ENCODE assay signal across 14 mouse cellular contexts in the genomic region with DNA sequence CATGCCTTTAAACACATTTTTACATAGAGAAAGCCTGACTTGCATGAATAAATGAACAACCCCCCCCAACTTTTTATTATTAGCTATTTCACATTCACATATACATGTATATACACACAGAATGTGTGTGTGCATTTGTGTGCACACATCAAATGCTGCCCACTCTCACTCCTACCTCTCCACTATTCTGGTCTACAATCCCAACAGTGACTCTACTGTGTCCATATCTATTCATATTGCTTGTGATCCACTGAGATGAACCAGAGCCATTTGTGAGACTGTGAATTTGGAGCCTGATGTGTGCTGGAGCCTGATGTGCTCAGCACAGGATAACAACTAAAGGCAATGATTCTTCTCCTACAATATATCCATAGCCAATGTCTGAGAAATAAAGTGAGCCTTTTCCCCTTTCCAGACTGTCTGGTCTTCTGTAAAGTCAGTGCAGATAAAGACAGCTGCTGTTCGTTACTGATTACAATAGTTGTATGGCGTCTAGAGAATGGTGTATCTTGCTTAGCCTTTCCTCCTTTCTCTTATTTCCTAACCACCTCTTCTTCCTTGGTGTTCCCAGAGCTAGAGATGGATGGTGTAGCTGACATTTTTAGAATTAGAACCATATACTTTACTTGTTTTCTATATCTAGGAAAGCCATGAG. TPM values are rescaled to one million over a fixed set of nuclear protein-coding genes. Genes with fewer than 3 reads are reported as not detected.
DNase-seq lines count a peak whose midpoint lies in the region; ATAC-seq and TF ChIP-seq lines count a peak whose summit lies in the region.
"Had no signal": no experiment of that assay in that cellular context is flagged by ENCODE, and none has a peak within 500 bp of the region (broad histone marks: within the 10 kb centered on the region; RNA-seq: fewer than 3 reads in every experiment).

No protein-coding gene starts in this region.

- H3K4me1 ChIP-seq in kidney, postnatal 0 days (replicated peaks; ENCODE audit: insufficient read depth, low read length), result peaks cover 7% of the 10 kb centered on the region; the same call in 1 of the 2 replicates
- peaks cover 29% of the 10 kb centered on the region for H3K4me1 ChIP-seq in G1E (ENCODE audit: insufficient read depth, low read depth, low read length)
- peaks cover 11% of the 10 kb centered on the region for H3K4me1 ChIP-seq in embryonic facial prominence, embryonic 15.5 days
- peaks cover 28% of the 10 kb centered on the region for H3K4me1 ChIP-seq in liver, embryonic 15.5 days (replicated peaks)

- no peak for DNase-seq in kidney, postnatal 0 days (ENCODE audit: low spot score)
- no peak for DNase-seq in kidney, adult 18-20 months
- DNase-seq in G1E (ENCODE audit: low spot score), result no peak
- DNase-seq in adrenal gland, adult 8-10 months, result no peak
- no peak for DNase-seq in right cerebral cortex, adult 2 months (ENCODE audit: low spot score in 2 of 2)
- DNase-seq in spleen, postnatal 4 days (ENCODE audit: low spot score in 2 of 2), result no peak
- DNase-seq: adrenal gland, postnatal 25 days; cerebellum, adult 8-10 months; gastrocnemius, postnatal 36 days; thymus, adult 18-20 months had no signal

- H3K27ac ChIP-seq in kidney, postnatal 0 days, result peak overlapping the region; percentile 89
- peak overlapping the region; percentile 53 for H3K27ac ChIP-seq in embryonic facial prominence, embryonic 15.5 days (replicated peaks)
- H3K27ac ChIP-seq in liver, embryonic 15.5 days (replicated peaks), result no peak overlapping the region
- H3K27ac ChIP-seq: neural tube, embryonic 15.5 days had no signal

- 53% methylated on average over 2 of the region's 2 CpGs for WGBS in kidney, postnatal 0 days
- 43% methylated on average over 2 of the region's 2 CpGs for WGBS in embryonic facial prominence, embryonic 15.5 days
- WGBS in liver, embryonic 15.5 days (ENCODE audit: insufficient replicate concordance), result 19% methylated on average over 2 of the region's 2 CpGs

- ATAC-seq in kidney, postnatal 0 days (replicated peaks; ENCODE audit: low FRiP score, low read depth), result no peak
- peak; percentile 45 for ATAC-seq in G1E (ENCODE audit: extremely low read depth, insufficient number of reproducible peaks, low FRiP score, poor library complexity, severe bottlenecking)
- ATAC-seq in embryonic facial prominence, embryonic 15.5 days (ENCODE audit: insufficient number of reproducible peaks, low FRiP score, low TSS enrichment, low read depth), result no peak
- peak; percentile 76 for ATAC-seq in liver, embryonic 15.5 days (ENCODE audit: insufficient read depth)

- no peak overlapping the region for H3K9ac ChIP-seq in kidney, postnatal 0 days (ENCODE audit: low read depth, low read length)
- H3K9ac ChIP-seq in embryonic facial prominence, embryonic 15.5 days, result no peak overlapping the region
- H3K9ac ChIP-seq in liver, embryonic 15.5 days, result no peak overlapping the region
- H3K9ac ChIP-seq: neural tube, embryonic 15.5 days had no signal

- H3K9me3 ChIP-seq in kidney, postnatal 0 days (replicated peaks; ENCODE audit: low read length), result no peaks in the 10 kb centered on the region
- H3K9me3 ChIP-seq in G1E (replicated peaks), result no peaks in the 10 kb centered on the region
- no peaks in the 10 kb centered on the region for H3K9me3 ChIP-seq in embryonic facial prominence, embryonic 15.5 days (replicated peaks)
- no peaks in the 10 kb centered on the region for H3K9me3 ChIP-seq in liver, embryonic 15.5 days (replicated peaks)
- H3K9me3 ChIP-seq: forebrain, embryonic 10.5 days; neural tube, embryonic 15.5 days had no signal

- H3K4me3 ChIP-seq in kidney, postnatal 0 days (replicated peaks; ENCODE audit: low read depth, low read length), result no peak overlapping the region
- H3K4me3 ChIP-seq in G1E (ENCODE audit: low read depth, low read length), result no peak overlapping the region
- H3K4me3 ChIP-seq in embryonic facial prominence, embryonic 15.5 days (replicated peaks), result no peak overlapping the region
- H3K4me3 ChIP-seq in liver, embryonic 15.5 days (replicated peaks), result no peak overlapping the region
- H3K4me3 ChIP-seq: forebrain, embryonic 10.5 days; neural tube, embryonic 15.5 days had no signal

- H3K27me3 ChIP-seq in kidney, postnatal 0 days (ENCODE audit: insufficient read depth, low read length), result no peaks in the 10 kb centered on the region
- H3K27me3 ChIP-seq in G1E (ENCODE audit: insufficient read depth, low read length), result no peaks in the 10 kb centered on the region
- no peaks in the 10 kb centered on the region for H3K27me3 ChIP-seq in embryonic facial prominence, embryonic 15.5 days
- no peaks in the 10 kb centered on the region for H3K27me3 ChIP-seq in liver, embryonic 15.5 days
- H3K27me3 ChIP-seq: neural tube, embryonic 15.5 days had no signal

- peak overlapping the region; percentile 41; the same call in 1 of the 2 replicates for H3K4me2 ChIP-seq in kidney, postnatal 0 days (ENCODE audit: low read length)
- H3K4me2 ChIP-seq in embryonic facial prominence, embryonic 15.5 days (replicated peaks), result no peak overlapping the region
- peak overlapping the region; percentile 36; the same call in 1 of the 2 replicates for H3K4me2 ChIP-seq in liver, embryonic 15.5 days
- H3K4me2 ChIP-seq: neural tube, embryonic 15.5 days had no signal

- H3K36me3 ChIP-seq in kidney, postnatal 0 days (ENCODE audit: insufficient read depth, low read length), result no peaks in the 10 kb centered on the region
- H3K36me3 ChIP-seq in G1E (replicated peaks), result no peaks in the 10 kb centered on the region
- no peaks in the 10 kb centered on the region for H3K36me3 ChIP-seq in embryonic facial prominence, embryonic 15.5 days
- H3K36me3 ChIP-seq in liver, embryonic 15.5 days (replicated peaks), result no peaks in the 10 kb centered on the region
- H3K36me3 ChIP-seq: forebrain, embryonic 10.5 days; neural tube, embryonic 15.5 days had no signal

- no peak for TF ChIP-seq CTCF in kidney, postnatal 0 days (IDR thresholded peaks at IDR 0.05; ENCODE audit: low read depth)
- TF ChIP-seq CTCF in G1E (IDR thresholded peaks at IDR 0.05; ENCODE audit: low read depth, low read length), result no peak

RNA-seq across cellular contexts. Expression of a gene that starts 16.0 kb away (rescaled TPM):
- 11.5 and 12.0 TPM in 2 replicates for polyA plus RNA-seq in kidney, postnatal 0 days (2015; fragmentation: Nextera tagmentation; extraction: Ambion mirVana)
- total RNA-seq in G1E (2014; fragmentation: Nextera tagmentation) (15.1 and 15.3 TPM in 2 replicates), G1E (2017) (8.5 and 8.7 TPM in 2 replicates)
- 2.6 and 2.9 TPM in 2 replicates for polyA plus RNA-seq in G1E (2012)
- 10.1 and 10.8 TPM in 2 replicates for polyA plus RNA-seq in embryonic facial prominence, embryonic 15.5 days (2015; fragmentation: Nextera tagmentation; extraction: Ambion mirVana)
- 3.0 and 3.6 TPM in 2 replicates for polyA plus RNA-seq in liver, embryonic 15.5 days (2015; fragmentation: Nextera tagmentation; extraction: Ambion mirVana)
- total RNA-seq in adrenal gland, adult 8-10 months (2022), result 1 to 10 TPM; 3.0 to 3.8 (median 3.4) TPM

RNA-seq across cellular contexts. Expression of a gene that starts 22.6 kb away (rescaled TPM):
- 14.1 and 14.7 TPM in 2 replicates for polyA plus RNA-seq in kidney, postnatal 0 days (2015; fragmentation: Nextera tagmentation; extraction: Ambion mirVana)
- 21.5 and 25.3 TPM in 2 replicates for total RNA-seq in G1E (2014; fragmentation: Nextera tagmentation)
- total RNA-seq in G1E (2017), result 14.9 and 16.6 TPM in 2 replicates
- 0.65 and 0.88 TPM in 2 replicates for polyA plus RNA-seq in G1E (2012)
- polyA plus RNA-seq in embryonic facial prominence, embryonic 15.5 days (2015; fragmentation: Nextera tagmentation; extraction: Ambion mirVana), result 13.5 and 15.3 TPM in 2 replicates
- 6.1 and 6.3 TPM in 2 replicates for polyA plus RNA-seq in liver, embryonic 15.5 days (2015; fragmentation: Nextera tagmentation; extraction: Ambion mirVana)
- total RNA-seq in adrenal gland, adult 8-10 months (2022), result 1 to 10 TPM; 6.3 to 8.4 (median 7.6) TPM

RNA-seq across cellular contexts. Expression of a gene that starts 49.8 kb away (rescaled TPM):
- polyA plus RNA-seq in kidney, postnatal 0 days (2015; fragmentation: Nextera tagmentation; extraction: Ambion mirVana), result 6.6 and 6.8 TPM in 2 replicates
- total RNA-seq in G1E (2014; fragmentation: Nextera tagmentation) (8.4 and 15.4 TPM in 2 replicates), G1E (2017) (10.7 and 12.6 TPM in 2 replicates)
- 0.27 and 0.28 TPM in 2 replicates for polyA plus RNA-seq in G1E (2012)
- polyA plus RNA-seq in embryonic facial prominence, embryonic 15.5 days (2015; fragmentation: Nextera tagmentation; extraction: Ambion mirVana), result 4.6 and 5.6 TPM in 2 replicates
- 1.6 and 1.9 TPM in 2 replicates for polyA plus RNA-seq in liver, embryonic 15.5 days (2015; fragmentation: Nextera tagmentation; extraction: Ambion mirVana)
- total RNA-seq in adrenal gland, adult 8-10 months (2022), result 1 to 10 TPM; 2.5 to 4.8 (median 3.5) TPM

Comparison
In these comparisons a context has a peak if more than half of its experiments do, and no peak if none do; other contexts are left out.
1. ATAC-seq: peak in G1E (single experiment) and liver, embryonic 15.5 days (single experiment); none in kidney, postnatal 0 days (single experiment) and embryonic facial prominence, embryonic 15.5 days (single experiment).